Mouse (Mus musculus): ENCODE data around the gene Selenok. TPM values are rescaled to one million over a fixed set of nuclear protein-coding genes. Genes with fewer than 3 reads are reported as not detected.

Selenok gene
- 174 and 183 TPM in 2 replicates for polyA plus RNA-seq (2015; fragmentation: Nextera tagmentation; extraction: Ambion mirVana)

DNA sequence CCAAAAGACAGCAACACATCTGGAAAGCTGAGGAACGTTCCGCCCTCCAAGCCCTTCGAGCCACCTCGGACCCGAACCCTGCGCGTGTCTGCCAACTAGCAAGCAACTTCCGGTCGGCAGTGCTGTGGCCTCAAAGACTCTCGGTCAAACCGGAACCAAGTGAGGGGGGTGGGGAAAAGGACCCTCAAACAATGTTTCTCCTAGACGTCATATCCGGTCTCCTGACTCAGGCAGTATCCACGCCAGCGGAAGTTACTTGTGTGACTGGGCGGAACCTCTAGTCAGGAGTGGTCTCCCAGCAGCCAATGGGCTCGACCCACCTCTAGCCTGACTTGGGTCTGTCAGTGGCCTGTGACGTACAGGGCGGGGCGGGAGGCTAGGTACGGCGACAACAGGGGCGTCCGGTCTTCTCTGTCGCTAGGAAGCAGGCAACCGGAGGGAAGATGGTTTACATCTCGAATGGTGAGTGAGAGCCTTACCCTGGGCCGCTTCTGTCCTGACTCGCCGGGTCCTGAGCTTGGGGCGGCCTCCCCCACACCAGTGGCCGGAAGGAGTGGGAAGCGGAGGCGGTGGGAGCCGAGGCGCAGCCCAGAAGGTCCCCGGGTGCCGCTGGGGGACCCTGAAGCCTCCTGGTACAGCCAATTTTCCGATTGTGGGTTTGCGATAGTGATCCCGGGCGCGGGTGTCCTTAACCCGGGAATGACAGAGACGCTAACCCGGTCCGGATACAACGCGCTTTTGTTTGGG, at the start of gene Selenok:
TSS of gene Selenok (plus strand) at position 234 of the 747 bp plus-strand sequence.

DNA sequence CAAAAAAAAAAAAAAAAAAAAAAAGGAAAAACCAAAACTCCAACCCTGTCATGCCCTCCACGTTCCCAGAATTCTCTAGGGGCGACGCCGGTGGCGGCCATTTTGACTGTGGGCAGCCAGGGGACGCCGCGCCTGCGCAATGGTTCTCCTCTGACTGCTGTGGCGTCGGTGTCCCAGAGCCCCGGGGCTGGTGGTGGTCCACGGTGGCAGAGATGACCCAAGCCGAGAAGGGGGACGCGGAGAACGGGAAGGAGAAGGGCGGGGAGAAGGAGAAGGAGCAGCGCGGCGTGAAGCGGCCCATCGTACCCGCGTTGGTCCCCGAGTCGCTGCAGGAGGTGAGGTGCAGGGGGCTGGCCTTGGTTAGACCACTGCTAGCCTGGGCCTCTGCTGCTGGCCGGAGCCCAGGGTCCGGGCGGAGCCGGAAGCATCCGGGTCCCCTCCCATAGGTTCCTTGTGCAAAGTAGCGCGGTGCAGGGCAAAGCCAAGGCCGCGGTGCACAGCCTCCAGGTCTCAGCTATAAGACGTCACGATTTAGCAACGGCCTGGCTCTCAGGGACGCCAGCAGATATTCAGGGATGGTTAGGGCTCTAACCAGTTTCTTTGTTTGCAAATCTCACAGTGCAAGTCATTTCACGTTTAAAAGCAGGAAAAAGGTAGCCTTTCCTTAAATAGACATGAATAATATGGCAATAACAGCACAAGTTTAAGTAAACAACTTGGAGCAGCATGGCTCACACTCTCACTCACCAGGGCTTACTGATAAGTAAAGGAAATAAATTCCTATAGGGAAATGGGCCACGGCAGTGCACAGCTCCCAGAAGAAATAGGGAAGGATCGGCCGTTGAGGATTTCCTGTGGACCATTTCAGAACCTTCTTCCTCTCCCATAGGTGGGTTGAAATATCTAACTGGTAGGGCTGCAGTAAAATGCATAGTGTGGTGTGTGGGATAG, 10.4 kb downstream of the Selenok start, which contains the start of gene Actr8:
TSS of gene Actr8 (plus strand) at position 84 of the 951 bp plus-strand sequence.

DNA sequence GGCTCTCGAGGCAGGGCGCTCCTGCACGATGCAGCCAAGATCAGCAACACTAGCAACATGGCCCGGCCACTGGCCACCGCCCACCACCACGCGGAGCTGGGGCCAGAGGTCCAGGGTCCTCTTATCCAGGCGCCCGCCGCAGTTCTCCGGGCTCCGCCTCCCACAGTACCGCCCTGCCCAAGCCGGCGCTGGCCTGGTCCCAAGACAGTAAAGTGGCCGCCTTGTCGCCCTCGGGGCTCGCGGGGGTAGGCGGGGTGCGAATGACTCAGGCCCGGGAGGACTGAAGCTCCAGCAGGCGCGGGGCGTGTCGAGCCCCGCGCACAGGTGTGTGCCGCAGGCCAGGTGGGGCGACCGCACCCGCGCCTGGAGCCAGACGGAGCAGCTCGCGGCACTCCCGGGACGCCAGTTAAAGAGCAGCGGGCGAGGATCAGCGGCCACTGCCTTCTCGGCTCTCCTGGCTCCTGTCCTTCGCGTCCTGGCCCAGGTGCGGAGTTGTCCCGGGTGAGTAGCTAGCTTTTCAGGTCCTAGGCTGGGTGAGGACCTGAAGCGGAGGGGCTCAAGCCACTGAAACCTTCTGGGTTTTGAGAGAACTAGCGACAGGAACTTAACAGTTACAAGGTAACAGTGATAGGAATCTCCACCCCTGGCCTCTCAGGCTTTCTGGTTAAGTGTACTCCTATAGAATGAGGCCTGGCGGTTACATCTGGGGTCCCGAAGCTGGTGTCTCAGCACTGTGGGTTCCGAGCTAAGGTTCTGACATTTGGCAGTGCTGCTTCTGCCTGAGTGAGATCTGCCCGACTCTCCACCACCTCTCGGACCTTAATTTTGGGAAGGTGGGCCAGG, 40.8 kb downstream of the Selenok start, which contains the start of the genes Il17rb and Chdh:
TSS of gene Il17rb (minus strand) at position 164 of the 843 bp plus-strand sequence.
TSS of gene Chdh (plus strand) at position 291 of the 843 bp plus-strand sequence.

Other genes starting within 250 kb of the Selenok start
- gene Cacna2d3, start 246.4 kb upstream of the Selenok start, polyA plus RNA-seq (2015; fragmentation: Nextera tagmentation; extraction: Ambion mirVana), result 0.05 TPM in 1 of 2 replicates, not detected in the other
- 22.8 and 25.2 TPM in 2 replicates for gene Actr8, start 10.0 kb downstream of the Selenok start, polyA plus RNA-seq (2015; fragmentation: Nextera tagmentation; extraction: Ambion mirVana)
- 0.57 and 0.82 TPM in 2 replicates for gene Il17rb, start 40.6 kb downstream of the Selenok start, polyA plus RNA-seq (2015; fragmentation: Nextera tagmentation; extraction: Ambion mirVana)
- gene Chdh, start 40.7 kb downstream of the Selenok start, polyA plus RNA-seq (2015; fragmentation: Nextera tagmentation; extraction: Ambion mirVana), result 0.38 and 0.49 TPM in 2 replicates

All from spleen, postnatal 0 days (tissue).